Mouse (Mus musculus) spleen, adult 2 months (tissue): ENCODE results near the gene Crot. TPM values are rescaled to one million over a fixed set of nuclear protein-coding genes. Genes with fewer than 3 reads are reported as not detected.
"Not testable (repeated sequence)": the region's sequence is repeated elsewhere in the genome, so short reads cannot be mapped to it uniquely, and the experiment has no call there.

Experiments used
- DNase-seq, 2 experiments: peaks; one replicate each; pipeline versions ENCODE4 v3.0.0 to v3.0.0-alpha.2; 2012 to 2021; ENCODE audit warnings: low spot score in 2 of 2, low read depth in 1 of 2
- H3K27ac ChIP-seq: fragments of 200-500 bp; 2 replicates; pipeline ENCODE4 v1.5.1; 2012; ENCODE audit warnings: low read length, inconsistent platforms; ENCODE audit not compliant: insufficient read depth
- H3K27me3 ChIP-seq: fragments of 200-500 bp; 2 replicates; pipeline ENCODE4 v1.6.1; 2012; ENCODE audit warnings: mild to moderate bottlenecking, moderate library complexity, low read length, inconsistent platforms; ENCODE audit not compliant: control insufficient read depth, insufficient read depth
- H3K36me3 ChIP-seq: fragments of 200-500 bp; 2 replicates; pipeline ENCODE4 v1.6.1; 2012; ENCODE audit warnings: mild to moderate bottlenecking, low read length, inconsistent platforms; ENCODE audit not compliant: control insufficient read depth, insufficient read depth
- H3K4me1 ChIP-seq: fragments of 200-500 bp; 2 replicates; pipeline ENCODE4 v1.6.1; 2011; ENCODE audit warnings: inconsistent platforms; ENCODE audit not compliant: control insufficient read depth, insufficient read depth, insufficient read length
- H3K4me3 ChIP-seq: fragments of 200-500 bp; 2 replicates; pipeline ENCODE4 v1.5.1; 2011; ENCODE audit warnings: mild to moderate bottlenecking, inconsistent platforms; ENCODE audit not compliant: insufficient read depth, insufficient read length; ENCODE audit errors: extremely low read depth
- CTCF ChIP-seq: fragments of 200-500 bp; IDR thresholded peaks from 2 replicates; pipeline ENCODE4 v1.5.1; 2011; ENCODE audit warnings: mild to moderate bottlenecking, inconsistent platforms; ENCODE audit not compliant: insufficient read depth, insufficient read length, insufficient replicate concordance; ENCODE audit errors: extremely low read depth
- POLR2A ChIP-seq: fragments of 200-500 bp; IDR thresholded peaks from 2 replicates; pipeline ENCODE4 v1.6.1; 2011; ENCODE audit warnings: low read depth, low read length, inconsistent platforms
- WGBS: fragments of 180-500 bp; shearing (Covaris S2); methylation state at CpG from one replicate; pipeline ENCODE4 v1.1.7; 2018; 5-methylcytosine and 5-hydroxymethylcytosine counted together
- polyA plus RNA-seq: library from polyadenylated mRNA; depleted of rRNA; stranded (reverse); fragments of >200 nt; gene quantifications from 2 replicates; pipeline ENCODE4 v1.2.3, GENCODE M21; 2012

Crot gene
- polyA plus RNA-seq, 1 experiment, result 3.5 TPM

DNA sequence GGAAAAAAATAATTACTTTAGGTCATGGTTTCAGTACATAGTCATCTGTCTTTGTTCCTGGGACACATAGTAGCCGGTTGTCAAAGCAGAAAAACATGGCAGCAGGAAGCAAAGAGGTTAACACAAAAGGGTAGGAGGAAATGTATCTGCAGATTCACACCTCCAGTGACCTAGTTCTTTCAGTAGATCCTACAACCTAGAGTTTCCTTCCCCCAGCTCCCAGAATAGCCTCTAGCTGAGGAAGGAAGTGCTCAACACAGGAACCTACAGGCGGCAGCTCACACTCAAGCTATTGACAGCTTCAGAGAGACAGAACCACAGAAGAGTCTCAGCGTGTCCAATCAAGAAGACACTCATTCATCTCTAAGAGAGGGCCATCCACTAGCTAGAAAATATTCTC is 18.2 kb upstream of the Crot start:
- H3K27me3 ChIP-seq, result no peaks in the 10 kb centered on the region
- no peak for TF ChIP-seq CTCF
- TF ChIP-seq POLR2A, result no peak
- H3K4me1 ChIP-seq, result 0 out of 2 replicates have a peak, but pooled peaks cover 3% of the 10 kb centered on the region
- 6% methylated on average over 3 of the region's 3 CpGs for WGBS
- H3K36me3 ChIP-seq, result no peaks in the 10 kb centered on the region
- H3K27ac ChIP-seq, result no peak overlapping the region
- no peak for DNase-seq
- H3K4me3 ChIP-seq, result no peak overlapping the region

DNA sequence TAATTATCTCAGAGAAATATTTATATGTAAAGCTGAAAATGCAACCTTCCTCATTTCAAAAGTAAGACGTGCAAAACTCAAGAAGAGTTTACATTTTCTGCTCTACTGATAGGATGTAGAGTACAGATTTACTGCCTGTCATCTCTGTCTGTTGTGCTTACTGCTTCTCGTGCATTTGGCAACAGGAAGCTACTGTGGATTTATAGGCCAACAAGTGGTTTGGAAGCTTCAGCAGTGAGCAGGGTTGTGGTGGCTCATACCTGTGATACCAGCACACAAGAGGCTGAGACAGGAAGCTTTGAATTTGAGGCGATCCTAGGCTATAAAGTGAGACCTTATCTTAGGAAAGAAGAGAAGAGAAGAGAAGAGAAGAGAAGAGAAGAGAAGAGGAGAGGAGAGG is 17.6 kb upstream of the Crot start:
- H3K4me3 ChIP-seq, result no peak overlapping the region
- H3K4me1 ChIP-seq, result 0 out of 2 replicates have a peak, but pooled peaks cover 3% of the 10 kb centered on the region
- no peak overlapping the region for H3K27ac ChIP-seq
- 25% methylated on average over 3 of the region's 3 CpGs for WGBS
- H3K27me3 ChIP-seq, result no peaks in the 10 kb centered on the region
- DNase-seq, result no peak
- TF ChIP-seq CTCF (no peak), POLR2A (no peak)
- H3K36me3 ChIP-seq, result no peaks in the 10 kb centered on the region

DNA sequence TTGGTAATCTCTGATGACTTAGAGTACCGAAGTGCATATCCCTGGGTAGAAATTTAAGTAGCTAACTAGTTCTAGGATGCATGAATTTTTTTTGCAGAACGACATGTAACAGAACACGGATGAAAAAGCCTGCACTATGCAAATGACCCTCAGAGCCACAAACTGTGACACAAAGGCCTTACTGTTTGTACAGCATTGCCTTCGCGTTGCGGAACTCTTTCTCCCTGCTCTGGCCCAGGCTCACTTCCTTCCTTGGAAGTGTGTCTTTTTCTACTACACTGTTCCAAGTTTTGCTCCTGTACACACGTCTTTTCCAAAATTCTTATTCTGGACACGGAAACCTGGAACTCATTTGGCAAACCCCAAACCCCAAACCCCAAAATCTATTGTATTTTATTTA is 14.2 kb upstream of the Crot start:
- Histone ChIP-seq H3K36me3 (no peaks in the 10 kb centered on the region), H3K4me3 (no peak overlapping the region), H3K4me1 (0 out of 2 replicates have a peak, but pooled peaks cover 3% of the 10 kb centered on the region), H3K27me3 (no peaks in the 10 kb centered on the region), H3K27ac (no peak overlapping the region)
- 88% methylated on average over 8 of the region's 8 CpGs for WGBS
- DNase-seq, result no peak
- TF ChIP-seq POLR2A (no peak), CTCF (no peak)

DNA sequence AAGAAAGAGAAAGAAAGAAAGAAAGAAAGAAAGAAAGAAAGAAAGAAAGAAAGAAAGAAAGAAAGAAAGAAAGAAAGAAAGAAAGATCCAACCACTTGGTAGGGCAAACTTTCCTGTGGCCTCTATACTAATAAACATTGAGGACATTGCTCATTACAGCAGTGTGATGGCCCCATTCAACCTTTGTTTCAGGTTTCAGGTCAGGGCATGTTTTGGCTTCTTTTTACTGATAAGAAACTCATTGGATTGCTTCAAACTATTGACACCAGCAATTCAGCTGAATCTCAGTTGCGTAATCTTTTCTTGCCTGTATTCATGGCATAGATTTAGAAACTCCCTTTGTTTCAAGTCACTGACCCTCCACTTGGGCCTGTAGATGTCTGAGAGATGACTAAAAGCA is 13.0 kb upstream of the Crot start:
- WGBS, result 100% methylated on average over 1 of the region's 1 CpGs

DNA sequence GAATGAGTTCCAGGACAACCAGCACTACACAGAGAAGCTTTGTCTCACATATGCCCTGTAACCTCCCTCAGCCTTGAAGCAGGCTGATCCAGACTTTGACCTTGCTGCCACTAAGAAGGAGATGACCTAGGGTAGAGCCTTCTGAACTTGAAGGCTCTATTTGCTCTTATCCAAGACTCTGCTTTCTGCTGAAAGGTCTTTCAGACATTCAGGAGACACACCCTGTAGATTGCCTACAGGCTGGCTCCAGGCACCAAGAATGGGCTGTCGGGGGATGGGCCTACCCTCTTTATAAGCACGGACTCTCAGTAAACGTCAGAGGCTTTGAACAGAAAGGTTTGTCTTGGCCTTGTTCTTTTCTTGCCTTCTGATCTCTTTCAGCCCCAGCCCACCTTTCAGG is 9.5 kb upstream of the Crot start:
- H3K4me1 ChIP-seq, H3K4me3 ChIP-seq, H3K36me3 ChIP-seq: not testable (repeated sequence)

More for the DNA sequence above, 13.0 kb upstream of the Crot start:
- DNase-seq, result no peak
- Histone ChIP-seq H3K27me3 (no peaks in the 10 kb centered on the region), H3K4me3 (no peak overlapping the region), H3K36me3 (no peaks in the 10 kb centered on the region), H3K4me1 (no peaks in the 10 kb centered on the region), H3K27ac (no peak overlapping the region)
- no peak for TF ChIP-seq CTCF
- TF ChIP-seq POLR2A, result no peak

DNA sequence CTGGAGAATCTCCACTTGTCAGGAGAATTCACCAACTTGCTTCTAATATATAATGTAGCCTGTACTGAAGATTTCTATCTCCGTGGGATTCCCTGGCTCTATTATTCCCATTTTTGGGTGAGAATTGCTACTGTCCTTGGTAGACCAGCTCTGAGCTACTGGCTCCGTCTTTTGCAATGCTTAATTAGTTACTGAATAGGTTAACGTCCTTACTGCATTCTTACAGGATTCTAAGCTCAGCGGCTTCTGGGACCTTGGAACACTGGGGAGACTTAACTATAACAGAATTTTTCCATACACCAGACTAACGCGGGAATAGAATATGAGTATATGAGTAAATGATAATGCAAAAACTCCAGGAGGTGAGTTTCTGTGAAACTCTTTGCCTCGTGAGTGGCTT is 2.9 kb upstream of the Crot start:
- 89% methylated on average over 7 of the region's 7 CpGs for whole genome bisulfite sequencing
- H3K4me1 ChIP-seq, H3K27me3 ChIP-seq, DNase-seq, H3K4me3 ChIP-seq, H3K36me3 ChIP-seq, H3K27ac ChIP-seq: not testable (repeated sequence)

More for the DNA sequence above, 9.5 kb upstream of the Crot start:
- not testable (repeated sequence) for H3K27me3 ChIP-seq, DNase-seq, H3K27ac ChIP-seq
- WGBS, result 81% methylated on average over 3 of the region's 3 CpGs

DNA sequence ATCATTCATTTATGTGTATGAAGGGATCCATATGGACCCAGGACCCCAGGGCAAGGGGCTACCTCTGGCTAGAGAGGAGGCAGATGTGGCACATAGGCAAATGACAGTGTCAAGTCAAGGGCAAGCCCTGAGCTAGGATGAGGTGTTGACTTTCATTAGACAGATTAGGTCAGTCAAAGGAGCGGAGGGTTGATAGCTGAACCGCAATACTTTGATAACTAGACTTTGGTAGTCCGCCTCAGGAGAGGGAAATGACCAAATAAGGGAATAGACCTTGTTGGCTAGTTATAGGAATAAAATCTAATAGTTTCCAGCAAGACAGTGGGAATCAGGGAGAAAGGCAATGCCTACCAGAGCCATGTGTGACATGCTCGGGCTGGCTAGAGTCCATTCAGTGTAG is 2.0 kb upstream of the Crot start:
- Histone ChIP-seq H3K4me3 (no peak overlapping the region), H3K4me1 (peaks cover 4% of the 10 kb centered on the region), H3K36me3 (no peaks in the 10 kb centered on the region), H3K27me3 (no peaks in the 10 kb centered on the region), H3K27ac (no peak overlapping the region)
- TF ChIP-seq POLR2A (no peak), CTCF (no peak)
- WGBS, result 89% methylated on average over 4 of the region's 4 CpGs
- DNase-seq, result no peak
